Mouse (Mus musculus): ENCODE measurements at regions not wholly inside any gene's neighbourhood (a gene's known extent, or its start where the extent isn't known, plus 50 kb on each side); places are given as distances from the start of the nearest gene placed in this dataset.

GRCm38 (mm10) chr14:71203459-71203858 lies 603.8 kb upstream of the Fam160b2 start:
- TF ChIP-seq CTCF (IDR thresholded peaks at IDR 0.05; ENCODE audit: low read depth): no peak
- no peak for TF ChIP-seq EP300 (IDR thresholded peaks at IDR 0.05; ENCODE audit: low read depth)
